Mouse (Mus musculus) heart, embryonic 14.5 days (tissue): Measurements from ENCODE around the gene P3h3. TPM values are rescaled to one million over a fixed set of nuclear protein-coding genes. Genes with fewer than 3 reads are reported as not detected.

ENCODE experiments used
- ATAC-seq: fragments of 200-750 bp; cut with Nextera tagmentation; 2 replicates; pipeline ENCODE4 v1.8.0; 2017; ENCODE audit warnings: low read depth, moderate TSS enrichment; ENCODE audit not compliant: insufficient number of reproducible peaks, insufficient read depth, low FRiP score
- H3K27ac ChIP-seq, 2 experiments: fragments of 200-500 bp in 1 of 2; fragments of 300-500 bp in 1 of 2; sonication (generic) in 1 of 2; replicated peaks in 1 of 2; 2 replicates each; pipeline ENCODE4 v1.5.1; 2012 to 2014; ENCODE audit warnings: low read depth in 2 of 2, low read length in 2 of 2, control low read depth in 1 of 2, mild to moderate bottlenecking in 1 of 2, mixed read lengths in 1 of 2; ENCODE audit not compliant: control insufficient read depth in 1 of 2, insufficient read depth in 1 of 2
- H3K27me3 ChIP-seq: fragments of 300-500 bp; sonication (generic); 2 replicates; pipeline ENCODE4 v1.6.1; 2014; ENCODE audit warnings: mild to moderate bottlenecking, low read length, control low read depth; ENCODE audit not compliant: control insufficient read depth, insufficient read depth
- H3K36me3 ChIP-seq: fragments of 300-500 bp; sonication (generic); 2 replicates; pipeline ENCODE4 v1.6.1; 2014; ENCODE audit warnings: mild to moderate bottlenecking, control low read depth, low read length, mixed read lengths; ENCODE audit not compliant: control insufficient read depth, insufficient read depth
- H3K4me1 ChIP-seq, 2 experiments: fragments of 200-500 bp in 1 of 2; fragments of 300-500 bp in 1 of 2; sonication (generic) in 1 of 2; 2 replicates each; pipeline ENCODE4 v1.6.1; 2012 to 2014; ENCODE audit warnings: low read length in 2 of 2, control low read depth in 1 of 2, mixed read lengths in 1 of 2; ENCODE audit not compliant: control insufficient read depth in 2 of 2, insufficient read depth in 2 of 2
- H3K4me2 ChIP-seq: fragments of 300-500 bp; sonication (generic); 2 replicates; pipeline ENCODE4 v1.6.1; 2014; ENCODE audit warnings: mild to moderate bottlenecking, low read length
- H3K4me3 ChIP-seq, 2 experiments: fragments of 200-500 bp in 1 of 2; fragments of 300-500 bp in 1 of 2; sonication (generic) in 1 of 2; 2 replicates each; pipeline ENCODE4 v1.5.1; 2012 to 2014; ENCODE audit warnings: low read length in 2 of 2, mild to moderate bottlenecking in 2 of 2, control low read depth in 1 of 2, low read depth in 1 of 2, moderate library complexity in 1 of 2; ENCODE audit not compliant: control insufficient read depth in 1 of 2, insufficient read depth in 1 of 2
- H3K9ac ChIP-seq: fragments of 300-500 bp; sonication (generic); 2 replicates; pipeline ENCODE4 v1.6.1; 2014; ENCODE audit warnings: mild to moderate bottlenecking, low read length
- H3K9me3 ChIP-seq: fragments of 300-500 bp; sonication (generic); 2 replicates; pipeline ENCODE4 v1.6.1; 2016; ENCODE audit warnings: low read length, control low read depth; ENCODE audit not compliant: control insufficient read depth
- WGBS: fragments of 180-500 bp; shearing (Covaris S2); extraction: QIAGEN DNeasy Blood & Tissue Kit; methylation state at CpG from one replicate; pipeline ENCODE4 v1.1.7; 2014; 5-methylcytosine and 5-hydroxymethylcytosine counted together
- polyA plus RNA-seq: library from polyadenylated mRNA; unstranded; fragments of >200 nt; fragmentation: Nextera tagmentation; extraction: Ambion mirVana; gene quantifications from 2 replicates; pipeline ENCODE4 v1.2.1, GENCODE M21; 2014

The P3h3 gene
- 18.7 and 20.5 TPM in 2 replicates for polyA plus RNA-seq

GRCm38 (mm10) chr6:124856916-124857839, at the start of gene P3h3:
Gene P3h3, minus strand, starts transcription at chr6:124857752.
- peak within 1 kb of the TSS; percentile 89 for H3K9ac ChIP-seq
- H3K4me2 ChIP-seq, result peak within 1 kb of the TSS; percentile 93
- H3K36me3 ChIP-seq, result peaks cover 13% of the 10 kb centered on the region
- peaks cover 5 to 18% of the 10 kb centered on the region in 2 experiments; a peak in 2 of 4 replicates for H3K4me1 ChIP-seq
- under 1% methylated on average over 68 of the region's 86 CpGs for WGBS
- H3K27me3 ChIP-seq, result peaks cover 21% of the 10 kb centered on the region
- H3K27ac ChIP-seq, result peak within 1 kb of the TSS; percentile 71 to 87
- peak within 1 kb of the TSS; percentile 58 to 81 for H3K4me3 ChIP-seq
- peak; percentile 73 for ATAC-seq
- no peaks in the 10 kb centered on the region for H3K9me3 ChIP-seq

DNA sequence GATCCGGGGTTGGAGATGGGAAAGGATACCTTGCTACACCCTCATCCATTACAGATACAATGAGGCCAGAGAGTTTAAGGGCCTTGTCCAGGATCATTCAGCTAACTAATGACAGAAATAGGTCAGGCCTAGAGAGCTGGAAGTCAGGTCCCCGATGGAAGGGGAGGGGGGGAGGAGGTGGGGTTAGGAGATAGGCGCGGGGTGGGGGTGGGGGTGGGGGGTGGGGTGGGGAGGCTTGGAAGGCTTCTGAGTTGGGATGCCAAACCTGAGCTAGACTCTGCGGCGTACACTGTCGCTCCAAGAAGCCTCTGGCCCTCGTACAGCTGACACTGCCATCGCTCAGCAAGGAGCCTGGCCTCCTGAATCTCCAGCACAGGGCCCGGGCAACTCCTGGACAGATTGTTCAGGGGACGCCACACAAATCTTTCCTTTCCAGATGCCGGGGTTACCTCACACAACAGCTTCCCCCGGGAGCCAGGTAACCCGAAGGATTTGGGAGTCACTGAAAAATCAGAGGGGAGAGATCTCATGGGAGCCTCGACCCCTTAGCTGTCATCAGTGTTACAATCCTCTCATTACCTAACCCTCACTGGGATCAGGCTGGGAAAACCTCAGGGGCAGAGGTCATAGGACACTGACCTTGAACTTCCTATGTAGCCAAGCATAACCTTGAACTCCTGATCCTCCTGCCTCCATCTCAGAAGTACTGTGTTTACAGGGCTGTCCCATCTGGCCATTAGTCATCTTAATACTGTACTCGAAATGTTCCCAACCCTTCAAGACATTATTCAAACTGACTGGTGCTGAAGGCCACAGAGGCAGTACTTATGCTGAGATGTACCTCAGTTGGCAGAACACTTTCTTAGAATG, 47.7 kb upstream of the P3h3 start:
- H3K9ac ChIP-seq, result peak overlapping the region; percentile 69
- no peak for ATAC-seq
- peaks cover 13 to 18% of the 10 kb centered on the region in 2 experiments for H3K4me1 ChIP-seq
- WGBS, result 34% methylated on average over 16 of the region's 16 CpGs
- H3K4me3 ChIP-seq, result peak overlapping the region; percentile 43 to 47; a peak in 3 of 4 replicates
- H3K36me3 ChIP-seq, result no peaks in the 10 kb centered on the region
- peak overlapping the region; percentile 70 for H3K4me2 ChIP-seq
- H3K27me3 ChIP-seq, result no peaks in the 10 kb centered on the region; the same call in 1 of the 2 replicates
- H3K27ac ChIP-seq, result peak overlapping the region; percentile 92 to 97
- H3K9me3 ChIP-seq, result no peaks in the 10 kb centered on the region

- Histone ChIP-seq H3K9ac (peak overlapping the region; percentile 69), H3K27me3 (no peaks in the 10 kb centered on the region), H3K9me3 (no peaks in the 10 kb centered on the region), H3K4me1 (peaks cover 9 to 12% of the 10 kb centered on the region in 2 experiments), H3K4me3 (peak overlapping the region; percentile 47 to 49), H3K27ac (peak overlapping the region; percentile 92 to 99), H3K4me2 (peak overlapping the region; percentile 70), H3K36me3 (no peaks in the 10 kb centered on the region)
- WGBS, result 6% methylated on average over 24 of the region's 24 CpGs
- peak; percentile 66 for ATAC-seq
These were observed 46.8 kb upstream of the P3h3 start for GRCm38 (mm10) chr6:124904161-124904981.

DNA sequence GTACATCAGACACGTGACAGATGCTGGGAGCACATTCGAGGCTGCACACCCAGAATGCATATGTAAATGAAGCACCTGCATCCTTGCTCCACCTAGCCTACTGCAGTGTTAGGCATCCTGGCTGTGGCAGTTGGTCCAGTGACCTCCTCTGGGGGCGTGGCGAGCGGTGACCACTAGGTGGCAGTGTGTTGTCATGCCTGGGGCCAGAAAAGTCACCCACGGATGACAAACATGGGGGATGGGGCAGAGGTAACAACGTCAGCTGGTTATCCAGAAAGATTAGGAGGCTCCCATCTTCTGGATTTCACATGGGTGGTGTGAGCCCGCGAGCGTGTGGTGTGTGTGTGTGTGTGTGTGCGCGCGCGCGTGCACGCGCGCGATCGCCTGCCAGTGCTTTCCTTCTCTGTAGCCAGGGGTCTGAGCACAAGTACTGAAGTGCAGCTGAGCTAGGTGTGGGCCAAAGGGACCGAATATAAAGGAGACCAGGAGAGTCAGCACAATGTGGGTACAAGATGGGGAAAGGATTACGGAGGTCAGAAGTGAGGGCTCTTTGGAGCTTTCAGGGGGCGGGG, 46.1 kb upstream of the P3h3 start:
- Histone ChIP-seq H3K4me3 (peak overlapping the region; percentile 47 to 49), H3K4me2 (peak overlapping the region; percentile 70), H3K36me3 (no peaks in the 10 kb centered on the region), H3K27ac (peak overlapping the region; percentile 92 to 99), H3K27me3 (no peaks in the 10 kb centered on the region), H3K9me3 (no peaks in the 10 kb centered on the region), H3K9ac (peak overlapping the region; percentile 69), H3K4me1 (peaks cover 9 to 12% of the 10 kb centered on the region in 2 experiments)
- WGBS, result under 1% methylated on average over 23 of the region's 23 CpGs
- ATAC-seq, result peak; percentile 80

- H3K27me3 ChIP-seq, result no peaks in the 10 kb centered on the region
- H3K9ac ChIP-seq, result no peak overlapping the region
- peaks cover 9 to 12% of the 10 kb centered on the region in 2 experiments for H3K4me1 ChIP-seq
- no peak overlapping the region for H3K4me2 ChIP-seq
- H3K27ac ChIP-seq, result no peak overlapping the region
- no peaks in the 10 kb centered on the region for H3K36me3 ChIP-seq
- no peak overlapping the region for H3K4me3 ChIP-seq
- no peaks in the 10 kb centered on the region for H3K9me3 ChIP-seq
- no peak for ATAC-seq
These were observed 44.3 kb upstream of the P3h3 start for GRCm38 (mm10) chr6:124901851-124902250.

- H3K4me3 ChIP-seq, result no peak overlapping the region
- H3K27ac ChIP-seq, result no peak overlapping the region
- H3K27me3 ChIP-seq, result no peaks in the 10 kb centered on the region
- no peaks in the 10 kb centered on the region for H3K9me3 ChIP-seq
- H3K36me3 ChIP-seq, result no peaks in the 10 kb centered on the region
- H3K4me2 ChIP-seq, result no peak overlapping the region
- peaks cover 9 to 12% of the 10 kb centered on the region in 2 experiments for H3K4me1 ChIP-seq
- no peak overlapping the region for H3K9ac ChIP-seq
- 26% methylated on average over 10 of the region's 10 CpGs for WGBS
- ATAC-seq, result no peak
These were observed 43.4 kb upstream of the P3h3 start for GRCm38 (mm10) chr6:124900801-124901480.
